In the genomic region with DNA sequence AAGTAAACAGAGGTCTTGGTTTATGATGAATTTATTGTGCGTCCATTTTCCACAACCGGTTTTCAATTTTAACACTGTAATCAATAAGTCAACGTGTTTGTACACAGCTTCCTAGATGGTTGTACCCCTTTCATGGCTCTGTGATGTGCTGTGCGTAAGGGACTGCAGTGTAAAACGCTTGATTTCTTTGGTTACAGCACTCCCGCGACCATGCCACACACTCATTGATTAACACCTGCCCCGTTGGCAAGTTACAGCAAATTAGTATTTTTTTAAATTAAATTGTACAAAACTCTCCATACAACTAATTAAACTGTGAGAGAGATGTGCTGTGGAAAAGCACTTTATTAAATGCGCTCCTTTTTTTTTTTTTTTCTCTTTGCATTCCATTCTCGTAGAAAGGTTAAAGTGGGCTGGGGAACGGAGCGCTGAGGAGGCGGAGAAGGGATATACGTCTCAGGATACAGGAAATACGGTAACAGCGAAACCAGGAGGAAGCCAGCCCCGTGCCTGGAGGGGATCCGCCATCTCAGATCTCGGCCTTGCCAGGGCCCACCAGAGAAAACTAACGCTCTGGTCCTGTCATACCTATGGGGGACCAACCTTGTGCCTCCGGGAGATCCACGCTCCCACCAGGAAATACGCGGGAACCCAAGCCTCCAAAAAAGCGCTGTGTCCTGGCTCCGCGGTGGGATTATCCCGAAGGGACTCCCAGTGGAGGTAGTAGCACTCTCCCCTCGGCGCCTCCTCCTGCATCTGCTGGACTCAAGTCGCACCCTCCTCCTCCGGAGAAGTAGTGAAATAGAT, we compare ENCODE assay signal across 9 mouse cellular contexts. TPM values are rescaled to one million over a fixed set of nuclear protein-coding genes. Genes with fewer than 3 reads are reported as not detected.
A peak's percentile ranks its signal among the peaks of the same experiment; 100 is the strongest.
DNase-seq lines count a peak whose midpoint lies in the region; ATAC-seq lines count a peak whose summit lies in the region.
"Had no signal": no experiment of that assay in that cellular context is flagged by ENCODE, and none has a peak within 500 bp of the region (broad histone marks: within the 10 kb centered on the region; RNA-seq: fewer than 3 reads in every experiment).

A gene (plus strand): TSS at position 481 of the 807 bp plus-strand sequence.

- peak within 1 kb of the TSS; percentile 86 for H3K27ac ChIP-seq in embryonic facial prominence, embryonic 13.5 days
- H3K27ac ChIP-seq in midbrain, embryonic 10.5 days (replicated peaks), result peak within 1 kb of the TSS; percentile 89

- H3K4me2 ChIP-seq in embryonic facial prominence, embryonic 13.5 days, result peak within 1 kb of the TSS; percentile 59

- H3K36me3 ChIP-seq in embryonic facial prominence, embryonic 13.5 days, result 0 out of 2 replicates have a peak, but pooled peaks cover 4% of the 10 kb centered on the region
- H3K36me3 ChIP-seq in midbrain, embryonic 10.5 days, result peaks cover 9% of the 10 kb centered on the region; the same call in 1 of the 2 replicates

- intact Hi-C loops in left cerebral cortex, postnatal 4 days (cut with DNase I), result no loop called here

- peak within 1 kb of the TSS; percentile 76 for H3K9ac ChIP-seq in embryonic facial prominence, embryonic 13.5 days

- no peaks in the 10 kb centered on the region for H3K4me1 ChIP-seq in embryonic facial prominence, embryonic 13.5 days
- H3K4me1 ChIP-seq in midbrain, embryonic 10.5 days, result peaks cover 8% of the 10 kb centered on the region; the same call in 1 of the 2 replicates

- peak; percentile 80 for DNase-seq in 3134 (ENCODE audit: extremely low read depth, insufficient read length, low spot score)
- peak; percentile 52 to 60 for DNase-seq in adrenal gland, postnatal 36 days
- DNase-seq in heart, adult 18-20 months, result peak; percentile 66 to 70
- DNase-seq in kidney, adult 18-20 months, result peak; percentile 67
- DNase-seq in left cerebral cortex, postnatal 4 days, result peak; percentile 52
- DNase-seq in midbrain, embryonic 10.5 days (ENCODE audit: low spot score), result peak; percentile 68
- DNase-seq in right cerebral cortex, postnatal 36 days (ENCODE audit: low spot score in 2 of 2), result peak; percentile 22 to 27

- H3K27me3 ChIP-seq in embryonic facial prominence, embryonic 13.5 days, result peaks cover 6% of the 10 kb centered on the region; the same call in 1 of the 2 replicates
- 0 out of 2 replicates have a peak, but pooled peaks cover 6% of the 10 kb centered on the region for H3K27me3 ChIP-seq in midbrain, embryonic 10.5 days (ENCODE audit: low read depth, poor library complexity, severe bottlenecking)
- H3K27me3 ChIP-seq: CH12.LX had no signal

- ATAC-seq in embryonic facial prominence, embryonic 13.5 days (ENCODE audit: insufficient number of reproducible peaks, insufficient read depth, low FRiP score, low TSS enrichment, low read depth), result peak; percentile 84

- no peaks in the 10 kb centered on the region for H3K9me3 ChIP-seq in embryonic facial prominence, embryonic 13.5 days
- no peaks in the 10 kb centered on the region for H3K9me3 ChIP-seq in midbrain, embryonic 10.5 days (replicated peaks)

- peak within 1 kb of the TSS; percentile 52 for H3K4me3 ChIP-seq in embryonic facial prominence, embryonic 13.5 days
- H3K4me3 ChIP-seq in midbrain, embryonic 10.5 days, result peak within 1 kb of the TSS; percentile 61

- 20% methylated on average over 32 of the region's 32 CpGs for WGBS in embryonic facial prominence, embryonic 13.5 days
- WGBS in midbrain, embryonic 10.5 days, result 16% methylated on average over 32 of the region's 32 CpGs

RNA-seq across cellular contexts. Expression of the gene that starts here (rescaled TPM):
- 10 to 100 TPM; 68.0 to 69.1 TPM for total RNA-seq in adrenal gland, postnatal 36 days (2021)
- 133 and 141 TPM in 2 replicates for polyA plus RNA-seq in embryonic facial prominence, embryonic 13.5 days (2015; fragmentation: Nextera tagmentation; extraction: Ambion mirVana)
- total RNA-seq in heart, adult 18-20 months (2021), result 10 to 100 TPM; 22.4 to 22.5 TPM
- total RNA-seq in left cerebral cortex, postnatal 4 days (2021), result 10 to 100 TPM; 61.5 to 66.9 TPM
- polyA plus RNA-seq in midbrain, embryonic 10.5 days (2016; fragmentation: Nextera tagmentation; extraction: Ambion mirVana), result 65.2 and 68.5 TPM in 2 replicates
- total RNA-seq: CH12.LX had no signal

Comparison
In these comparisons a context has a peak if more than half of its experiments do, and no peak if none do; other contexts are left out.
1. Peak in every context shown above with its lines: DNase-seq, ATAC-seq, H3K4me3 ChIP-seq and H3K27ac ChIP-seq.
2. DNase-seq: peak in every context shown above with its lines; median percentile 80 in 3134; 68 in heart, adult 18-20 months; 68 in midbrain, embryonic 10.5 days; 67 in kidney, adult 18-20 months; 56 in adrenal gland, postnatal 36 days; 52 in left cerebral cortex, postnatal 4 days; 24 in right cerebral cortex, postnatal 36 days.